Mouse (Mus musculus) neural tube, embryonic 11.5 days (tissue): Measurements from ENCODE around the gene Orai3. TPM values are rescaled to one million over a fixed set of nuclear protein-coding genes. Genes with fewer than 3 reads are reported as not detected.
"Not testable (repeated sequence)": the region's sequence is repeated elsewhere in the genome, so short reads cannot be mapped to it uniquely, and the experiment has no call there.

ENCODE experiments used
- ATAC-seq: fragments of 200-750 bp; cut with Nextera tagmentation; 2 replicates; pipeline ENCODE4 v1.8.0; 2017; ENCODE audit warnings: moderate number of reproducible peaks, mild to moderate bottlenecking, moderate TSS enrichment, moderate library complexity; ENCODE audit not compliant: insufficient read depth, low FRiP score, low TSS enrichment
- DNase-seq: peaks from one replicate; pipeline ENCODE4 v3.0.0-alpha.2; 2015; ENCODE audit warnings: low spot score
- H3K27ac ChIP-seq: fragments of 300-500 bp; sonication (generic); 2 replicates; pipeline ENCODE4 v1.5.1; 2014; ENCODE audit warnings: low read depth, mild to moderate bottlenecking, low read length
- H3K27me3 ChIP-seq: fragments of 300-500 bp; sonication (generic); 2 replicates; pipeline ENCODE4 v1.6.1; 2014; ENCODE audit warnings: mild to moderate bottlenecking, low read length, mixed read lengths; ENCODE audit not compliant: control insufficient read depth, insufficient read depth
- H3K36me3 ChIP-seq: fragments of 300-500 bp; sonication (generic); 2 replicates; pipeline ENCODE4 v1.6.1; 2014; ENCODE audit warnings: mild to moderate bottlenecking, low read length, moderate library complexity, mixed read lengths; ENCODE audit not compliant: control insufficient read depth, insufficient read depth
- H3K4me1 ChIP-seq: fragments of 300-500 bp; sonication (generic); 2 replicates; pipeline ENCODE4 v1.6.1; 2014; ENCODE audit warnings: low read length, mixed read lengths; ENCODE audit not compliant: control insufficient read depth, insufficient read depth
- H3K4me2 ChIP-seq: fragments of 300-500 bp; sonication (generic); 2 replicates; pipeline ENCODE4 v1.6.1; 2014; ENCODE audit warnings: low read depth, mild to moderate bottlenecking, moderate library complexity
- H3K4me3 ChIP-seq: fragments of 300-500 bp; sonication (generic); 2 replicates; pipeline ENCODE4 v1.5.1; 2014; ENCODE audit warnings: low read depth, low read length
- H3K9ac ChIP-seq: fragments of 300-500 bp; sonication (generic); 2 replicates; pipeline ENCODE4 v1.6.1; 2014; ENCODE audit warnings: mild to moderate bottlenecking, low read length
- H3K9me3 ChIP-seq: fragments of 300-500 bp; sonication (generic); 2 replicates; pipeline ENCODE4 v1.6.1; 2016; ENCODE audit warnings: low read length; ENCODE audit not compliant: control insufficient read depth
- WGBS: fragments of 180-500 bp; shearing (Covaris S2); extraction: QIAGEN DNeasy Blood & Tissue Kit; methylation state at CpG from one replicate; pipeline ENCODE4 v1.1.7; 2014; 5-methylcytosine and 5-hydroxymethylcytosine counted together
- polyA plus RNA-seq: library from polyadenylated mRNA; unstranded; fragments of >200 nt; fragmentation: Nextera tagmentation; extraction: Ambion mirVana; gene quantifications from 2 replicates; pipeline ENCODE4 v1.2.1, GENCODE M21; 2014

Gene Orai3
- polyA plus RNA-seq = 5.5 and 6.5 TPM in 2 replicates

- Histone ChIP-seq H3K4me1 (peaks cover 13% of the 10 kb centered on the region), H3K27ac (peak within 1 kb of the TSS; percentile 53), H3K4me3 (peak within 1 kb of the TSS; percentile 45), H3K9me3 (no peaks in the 10 kb centered on the region), H3K27me3 (no peaks in the 10 kb centered on the region), H3K9ac (peak within 1 kb of the TSS; percentile 77), H3K36me3 (peaks cover 17% of the 10 kb centered on the region), H3K4me2 (peak within 1 kb of the TSS; percentile 88)
- DNase-seq (peak; percentile 78), ATAC-seq (peak; percentile 69)
- under 1% methylated on average over 24 of the region's 24 CpGs for WGBS
Measured at GRCm38 (mm10) chr7:127769651-127770038, at the start of gene Orai3. Gene Orai3 (plus strand): TSS chr7:127769815.

- DNase-seq (no peak), ATAC-seq (no peak)
- H3K27me3 ChIP-seq = no peaks in the 10 kb centered on the region
- H3K9ac ChIP-seq = no peak overlapping the region
- H3K9me3 ChIP-seq = no peaks in the 10 kb centered on the region
- H3K4me1 ChIP-seq = no peaks in the 10 kb centered on the region
- WGBS = 40% methylated on average over 2 of the region's 2 CpGs
- no peak overlapping the region for H3K4me2 ChIP-seq
- no peak overlapping the region for H3K4me3 ChIP-seq
- H3K36me3 ChIP-seq = no peaks in the 10 kb centered on the region
- no peak overlapping the region for H3K27ac ChIP-seq
Measured at GRCm38 (mm10) chr7:127725490-127725889, 44.1 kb upstream of the Orai3 start.

GRCm38 (mm10) chr7:127725924-127726323 lies 43.7 kb upstream of the Orai3 start:
- Histone ChIP-seq H3K4me3 (no peak overlapping the region), H3K9me3 (no peaks in the 10 kb centered on the region), H3K4me1 (no peaks in the 10 kb centered on the region), H3K9ac (no peak overlapping the region), H3K27ac (no peak overlapping the region), H3K27me3 (no peaks in the 10 kb centered on the region), H3K4me2 (no peak overlapping the region), H3K36me3 (no peaks in the 10 kb centered on the region)
- DNase-seq (no peak), ATAC-seq (no peak)
- 57% methylated on average over 6 of the region's 6 CpGs for WGBS

- H3K4me2 ChIP-seq = no peak overlapping the region
- H3K9me3 ChIP-seq = no peaks in the 10 kb centered on the region
- 86% methylated on average over 7 of the region's 7 CpGs for WGBS
- H3K4me3 ChIP-seq = no peak overlapping the region
- H3K27me3 ChIP-seq = no peaks in the 10 kb centered on the region
- no peak overlapping the region for H3K27ac ChIP-seq
- no peak for DNase-seq
- no peaks in the 10 kb centered on the region for H3K36me3 ChIP-seq
- ATAC-seq = no peak
- no peaks in the 10 kb centered on the region for H3K4me1 ChIP-seq
- H3K9ac ChIP-seq = no peak overlapping the region
Measured at GRCm38 (mm10) chr7:127727898-127728297, 41.7 kb upstream of the Orai3 start.

GRCm38 (mm10) chr7:127730170-127730569 lies 39.4 kb upstream of the Orai3 start:
- DNase-seq (no peak), ATAC-seq (no peak)
- Histone ChIP-seq H3K36me3 (no peaks in the 10 kb centered on the region), H3K9me3 (no peaks in the 10 kb centered on the region), H3K4me2 (no peak overlapping the region), H3K27ac (no peak overlapping the region), H3K4me1 (no peaks in the 10 kb centered on the region), H3K4me3 (no peak overlapping the region), H3K9ac (no peak overlapping the region), H3K27me3 (no peaks in the 10 kb centered on the region)
- whole genome bisulfite sequencing = 75% methylated on average over 4 of the region's 4 CpGs

GRCm38 (mm10) chr7:127732066-127732465 lies 37.5 kb upstream of the Orai3 start, which contains the start of gene Ctf2:
Gene Ctf2 (minus strand): TSS chr7:127732166.
- not testable (repeated sequence) for ATAC-seq, H3K36me3 ChIP-seq, H3K27me3 ChIP-seq, H3K4me1 ChIP-seq, H3K9me3 ChIP-seq, H3K4me2 ChIP-seq, H3K4me3 ChIP-seq, H3K27ac ChIP-seq, DNase-seq, H3K9ac ChIP-seq
- WGBS = no CpG with 5 or more reads among the region's 5 CpGs

GRCm38 (mm10) chr7:127744366-127745045 lies 25.1 kb upstream of the Orai3 start, which contains the start of gene Fbxl19:
Gene Fbxl19 (plus strand): TSS chr7:127744543.
- H3K36me3 ChIP-seq = peaks cover 4% of the 10 kb centered on the region
- H3K27ac ChIP-seq = peak within 1 kb of the TSS; percentile 89
- WGBS = 1% methylated on average over 26 of the region's 26 CpGs

GRCm38 (mm10) chr7:127745251-127745651 lies 24.4 kb upstream of the Orai3 start:
- Histone ChIP-seq H3K4me3 (peak overlapping the region; percentile 91), H3K36me3 (peaks cover 12% of the 10 kb centered on the region), H3K27ac (peak overlapping the region; percentile 89), H3K9me3 (no peaks in the 10 kb centered on the region), H3K27me3 (no peaks in the 10 kb centered on the region), H3K4me2 (peak overlapping the region; percentile 87), H3K4me1 (peaks cover 3% of the 10 kb centered on the region; the same call in 1 of the 2 replicates), H3K9ac (peak overlapping the region; percentile 92)
- peak; percentile 87 for ATAC-seq
- peak; percentile 94 for DNase-seq
- under 1% methylated on average over 19 of the region's 19 CpGs for WGBS

More at GRCm38 (mm10) chr7:127744366-127745045, 25.1 kb upstream of the Orai3 start, which contains the start of gene Fbxl19:
- Histone ChIP-seq H3K4me3 (peak within 1 kb of the TSS; percentile 91), H3K9ac (peak within 1 kb of the TSS; percentile 92), H3K9me3 (no peaks in the 10 kb centered on the region), H3K4me2 (peak within 1 kb of the TSS; percentile 87), H3K27me3 (no peaks in the 10 kb centered on the region), H3K4me1 (peaks cover 3% of the 10 kb centered on the region; the same call in 1 of the 2 replicates)
- ATAC-seq (no peak), DNase-seq (peak; percentile 80)
